ENCODE assay signal across 10 mouse cellular contexts in the genomic region with DNA sequence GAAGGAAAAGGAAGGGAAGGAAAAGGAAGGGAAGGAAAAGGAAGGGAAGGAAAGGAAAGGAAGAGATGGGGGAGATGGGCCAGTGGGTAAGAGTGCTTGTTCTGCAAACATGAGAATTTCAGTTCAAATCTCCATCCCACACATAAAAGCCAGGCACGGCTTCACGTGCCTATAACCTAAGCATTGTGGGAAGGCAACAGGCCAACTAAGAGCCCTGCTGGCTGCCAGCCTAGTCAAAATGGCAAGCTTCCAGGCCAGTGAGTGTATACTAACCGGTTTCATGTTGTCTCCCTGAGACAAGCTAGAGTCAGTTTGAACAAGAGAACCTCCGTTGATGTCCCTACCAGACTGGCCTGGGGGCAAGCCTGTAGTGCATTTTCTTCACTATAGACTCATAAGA. TPM values are rescaled to one million over a fixed set of nuclear protein-coding genes. Genes with fewer than 3 reads are reported as not detected.
DNase-seq lines count a peak whose midpoint lies in the region; ATAC-seq lines count a peak whose summit lies in the region.
"Had no signal": no experiment of that assay in that cellular context is flagged by ENCODE, and none has a peak within 500 bp of the region (broad histone marks: within the 10 kb centered on the region; RNA-seq: fewer than 3 reads in every experiment).

No protein-coding gene starts in this region.

- H3K27ac ChIP-seq in heart, embryonic 11.5 days (ENCODE audit: low read depth, low read length), result no peak overlapping the region
- H3K27ac ChIP-seq: embryonic facial prominence, embryonic 13.5 days had no signal

- H3K4me3 ChIP-seq in heart, embryonic 11.5 days (ENCODE audit: low read depth, low read length), result no peak overlapping the region
- H3K4me3 ChIP-seq: embryonic facial prominence, embryonic 13.5 days had no signal

- H3K9ac ChIP-seq in heart, embryonic 11.5 days (ENCODE audit: low read depth, low read length), result no peak overlapping the region
- H3K9ac ChIP-seq: embryonic facial prominence, embryonic 13.5 days had no signal

- no peaks in the 10 kb centered on the region for H3K36me3 ChIP-seq in heart, embryonic 11.5 days (ENCODE audit: control insufficient read depth, insufficient read depth, low read length)
- H3K36me3 ChIP-seq: embryonic facial prominence, embryonic 13.5 days; G1E had no signal

- 81% methylated on average over 4 of the region's 4 CpGs for WGBS in heart, embryonic 11.5 days (ENCODE audit: insufficient replicate concordance)

- ATAC-seq in heart, embryonic 11.5 days (replicated peaks; ENCODE audit: insufficient number of reproducible peaks, low FRiP score, low TSS enrichment), result no peak

- no peaks in the 10 kb centered on the region for H3K27me3 ChIP-seq in heart, embryonic 11.5 days (ENCODE audit: control insufficient read depth, insufficient read depth, low read length)
- H3K27me3 ChIP-seq: embryonic facial prominence, embryonic 13.5 days had no signal

- peaks cover 8% of the 10 kb centered on the region; the same call in 1 of the 2 replicates for H3K4me1 ChIP-seq in heart, embryonic 11.5 days (ENCODE audit: control insufficient read depth, insufficient read depth, low read length)

- peak; percentile 29 for DNase-seq in heart, adult 8-10 months (ENCODE audit: low spot score)
- DNase-seq in Muller cell, postnatal 12 days (ENCODE audit: inconsistent ontology term), result peak; percentile 76
- DNase-seq in gonadal fat pad, adult 2 months (ENCODE audit: low read depth), result peak; percentile 70
- peak; percentile 67 to 74 for DNase-seq in lung, adult 18-20 months
- no peak for DNase-seq in thymus, postnatal 10 days (ENCODE audit: low spot score in 2 of 2)
- no peak for DNase-seq in natural killer cell, adult 2 months (ENCODE audit: low spot score in 2 of 2)
- no peak for DNase-seq in neural tube, embryonic 10.5 days (ENCODE audit: extremely low spot score, low spot score)

- H3K4me2 ChIP-seq in heart, embryonic 11.5 days, result no peak overlapping the region
- H3K4me2 ChIP-seq: embryonic facial prominence, embryonic 13.5 days had no signal

- H3K9me3 ChIP-seq in heart, embryonic 11.5 days (replicated peaks; ENCODE audit: control insufficient read depth, low read length), result no peaks in the 10 kb centered on the region
- H3K9me3 ChIP-seq: embryonic facial prominence, embryonic 13.5 days; G1E had no signal

RNA-seq across cellular contexts. Expression of gene Serhl, which starts 23.8 kb away (rescaled TPM):
- total RNA-seq in heart, adult 8-10 months (2022), result 10 to 100 TPM; 47.4 to 64.0 (median 62.0) TPM
- 56.4 and 68.5 TPM in 2 replicates for polyA plus RNA-seq in heart, embryonic 11.5 days (2014; fragmentation: Nextera tagmentation; extraction: Ambion mirVana)
- polyA plus RNA-seq in gonadal fat pad, adult 2 months (2012; rRNA removed), result 83.4 and 115 TPM in 2 replicates

RNA-seq across cellular contexts. Expression of gene Nfam1, which starts 32.4 kb away (rescaled TPM):
- 1 to 10 TPM; 1.1 to 4.8 (median 1.5) TPM for total RNA-seq in heart, adult 8-10 months (2022)
- polyA plus RNA-seq in heart, embryonic 11.5 days (2014; fragmentation: Nextera tagmentation; extraction: Ambion mirVana), result 1.6 and 1.7 TPM in 2 replicates
- 5.7 and 7.3 TPM in 2 replicates for polyA plus RNA-seq in gonadal fat pad, adult 2 months (2012; rRNA removed)

RNA-seq across cellular contexts. Expression of gene Rrp7a, which starts 57.1 kb away (rescaled TPM):
- total RNA-seq in heart, adult 8-10 months (2022), result 10 to 100 TPM; 38.9 to 42.7 (median 40.5) TPM
- 34.9 and 42.7 TPM in 2 replicates for polyA plus RNA-seq in heart, embryonic 11.5 days (2014; fragmentation: Nextera tagmentation; extraction: Ambion mirVana)
- polyA plus RNA-seq in gonadal fat pad, adult 2 months (2012; rRNA removed), result 92.7 and 96.7 TPM in 2 replicates

Comparison
In these comparisons a context has a peak if more than half of its experiments do, and no peak if none do; other contexts are left out.
1. DNase-seq: peak in heart, adult 8-10 months (single experiment), Muller cell, postnatal 12 days (single experiment), gonadal fat pad, adult 2 months (single experiment) and lung, adult 18-20 months (2 of 2); none in thymus, postnatal 10 days (0 of 2), natural killer cell, adult 2 months (0 of 2) and neural tube, embryonic 10.5 days (single experiment).